Mouse (Mus musculus) c-Kit-negative CD71-positive TER-119-positive erythroid progenitor cells, embryonic 14.5 days (primary cell): ENCODE results near the gene Clrn2.
"Not testable (repeated sequence)": the region's sequence is repeated elsewhere in the genome, so short reads cannot be mapped to it uniquely, and the experiment has no call there.

Experiments
- DNase-seq: peaks from one replicate; pipeline ENCODE4 v3.0.0-alpha.2; 2013; ENCODE audit warnings: low read depth, low spot score

Clrn2 gene

DNA sequence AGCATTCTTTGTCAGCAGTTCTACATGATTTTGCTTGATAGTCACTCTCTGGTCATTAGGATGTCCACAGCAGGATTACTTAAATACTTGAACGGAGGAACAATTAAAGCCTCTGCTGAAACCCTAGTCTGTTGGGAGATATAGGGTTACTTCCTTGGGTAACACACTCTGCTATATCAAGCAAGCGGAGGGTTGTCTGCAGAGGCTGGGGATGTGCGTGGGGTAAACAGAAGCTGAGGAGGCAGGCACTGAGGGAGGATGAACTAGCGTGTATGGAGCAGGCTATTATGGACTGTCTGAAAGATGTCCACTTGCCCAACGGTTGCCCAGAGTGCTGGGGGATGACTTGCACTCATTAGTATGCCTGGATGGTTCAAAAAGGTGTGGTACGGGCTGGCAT lies at the start of gene Clrn2:
Gene Clrn2 (plus strand): TSS at position 301 of the 400 bp plus-strand sequence.
- DNase-seq: no peak

GRCm38 (mm10) chr5:45406129-45406528 lies 47.4 kb upstream of the Clrn2 start:
- no peak for DNase-seq

DNA sequence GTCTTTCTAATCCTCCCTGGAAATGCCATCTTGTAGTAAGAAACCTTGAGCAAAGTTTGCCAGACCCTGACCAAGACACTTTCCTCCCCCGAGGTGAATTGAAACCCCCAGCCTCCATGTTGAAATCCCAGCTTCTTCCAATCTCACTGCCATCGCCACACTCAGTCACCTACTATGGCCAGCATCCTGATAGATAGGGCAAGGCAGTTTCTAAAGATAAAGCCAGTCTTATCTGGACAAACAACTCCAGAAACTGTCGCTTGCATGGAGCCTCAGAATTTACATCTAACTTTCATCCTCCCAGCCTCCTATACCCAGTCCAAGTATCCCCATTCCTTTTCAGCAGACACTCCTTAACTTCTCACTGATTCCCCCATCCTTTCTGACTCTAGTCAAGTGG lies 37.1 kb upstream of the Clrn2 start:
- no peak for DNase-seq

DNA sequence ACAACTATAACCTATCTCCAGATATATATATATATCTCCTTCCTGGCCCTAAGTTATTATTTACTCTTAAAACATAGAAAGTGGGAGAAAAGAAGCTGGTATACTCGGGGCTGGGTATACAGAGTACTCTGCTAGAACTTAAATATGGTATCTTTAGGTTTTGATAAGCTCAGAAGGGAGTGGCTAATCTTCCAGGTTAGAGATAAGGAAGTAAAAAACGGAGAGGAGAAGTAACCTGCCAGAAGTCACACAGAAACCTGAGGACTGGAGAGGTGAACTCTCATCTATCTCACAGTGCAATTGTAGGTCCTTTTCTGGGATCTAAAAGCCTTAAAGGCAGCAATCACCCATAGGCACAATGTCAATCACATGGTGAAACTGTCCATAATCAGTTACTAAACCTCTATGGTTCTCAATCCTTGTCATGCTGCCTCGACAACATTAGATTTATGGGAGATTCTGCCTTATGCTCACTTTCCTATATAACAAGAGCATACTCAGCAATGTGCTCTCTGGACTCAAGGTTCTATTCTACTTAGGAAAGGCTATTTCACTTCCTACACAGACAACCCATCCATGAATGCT lies 35.6 kb upstream of the Clrn2 start:
- no peak for DNase-seq

- DNase-seq: no peak
These were observed 33.5 kb upstream of the Clrn2 start for GRCm38 (mm10) chr5:45419841-45420638.

DNA sequence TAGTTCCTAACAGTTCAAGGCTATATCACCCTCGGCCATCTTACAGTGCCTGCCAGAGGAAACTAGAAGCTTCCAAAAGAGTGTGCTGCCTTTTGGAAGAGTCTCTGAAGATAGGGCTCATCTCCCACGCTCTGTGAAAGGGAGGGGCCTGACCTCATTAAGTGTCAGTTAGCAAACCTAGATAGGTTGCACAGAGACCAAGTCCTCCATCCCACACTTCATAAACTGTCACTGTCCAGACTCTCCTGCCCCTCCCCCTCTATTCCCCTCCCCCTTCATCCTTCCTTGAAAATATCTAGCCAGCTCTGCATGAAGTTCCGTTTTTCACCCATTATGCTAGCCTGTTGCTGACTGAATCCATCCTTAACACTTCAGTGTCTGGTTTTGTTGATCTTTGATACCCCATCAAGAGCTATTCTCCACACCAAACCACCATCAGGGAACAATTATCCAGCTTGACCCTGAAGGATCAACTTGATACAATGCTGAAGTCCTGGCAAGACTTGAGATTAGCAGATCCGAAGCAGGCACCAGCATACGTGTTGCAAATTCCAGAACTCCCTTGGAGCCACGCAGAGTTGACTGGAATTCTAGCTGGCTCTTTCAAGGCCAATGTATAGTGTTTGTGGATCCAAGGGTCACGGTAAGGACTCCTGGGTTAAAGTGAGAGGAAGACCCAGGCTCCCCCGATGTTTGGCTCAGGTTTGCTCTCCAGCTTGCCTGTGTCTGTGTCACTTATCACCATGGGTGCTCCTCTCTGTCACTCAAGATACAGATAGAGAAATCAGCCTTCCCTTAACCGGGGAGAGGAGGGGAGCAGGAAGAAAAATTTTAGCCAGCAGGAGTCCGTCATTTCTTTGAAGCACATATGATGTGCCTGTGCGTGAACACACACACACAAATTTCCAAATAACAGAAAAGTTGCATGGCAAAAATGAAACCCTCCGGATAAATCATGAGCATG lies 31.4 kb upstream of the Clrn2 start:
- no peak for DNase-seq

DNA sequence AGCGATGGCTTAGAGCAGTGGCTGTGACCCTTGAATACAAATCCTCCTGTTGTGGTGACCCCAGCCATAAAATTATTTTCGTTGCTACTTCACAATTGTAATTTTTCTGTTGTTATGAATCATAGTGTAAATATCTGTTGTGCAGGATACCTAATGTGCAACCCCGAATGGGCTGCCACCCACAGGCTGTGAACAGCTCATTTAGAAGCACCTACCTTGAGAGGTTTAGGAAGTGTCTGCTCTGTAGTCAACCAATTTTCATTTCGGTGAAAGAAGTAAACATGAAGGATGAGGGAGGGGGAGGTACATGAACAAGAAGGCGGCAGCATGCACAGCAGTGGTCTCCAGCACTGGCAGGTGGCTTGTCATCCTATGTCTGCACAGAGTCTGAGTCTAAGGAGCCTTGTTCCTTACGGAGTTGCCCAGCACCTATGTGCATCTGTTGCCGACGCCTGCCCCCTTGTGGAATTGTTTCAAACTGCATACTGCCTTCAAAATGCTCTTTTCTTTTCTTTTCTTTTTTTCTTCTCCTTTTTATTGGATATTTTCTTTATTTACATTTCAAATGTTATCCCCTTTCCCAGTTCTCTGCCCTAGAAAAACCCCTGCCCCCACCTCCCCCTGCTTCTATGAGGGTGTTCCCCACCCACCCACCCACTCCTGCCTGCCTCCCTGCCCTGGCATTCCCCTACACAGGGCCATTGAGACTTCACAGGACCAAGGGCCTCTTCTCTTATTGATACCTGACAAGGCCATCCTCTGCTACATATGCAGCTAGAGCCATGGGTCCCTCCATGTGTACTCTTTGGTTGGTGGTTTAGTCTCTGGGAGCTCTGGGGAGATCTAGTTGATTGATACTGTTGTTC lies 29.3 kb upstream of the Clrn2 start:
- no peak for DNase-seq

DNA sequence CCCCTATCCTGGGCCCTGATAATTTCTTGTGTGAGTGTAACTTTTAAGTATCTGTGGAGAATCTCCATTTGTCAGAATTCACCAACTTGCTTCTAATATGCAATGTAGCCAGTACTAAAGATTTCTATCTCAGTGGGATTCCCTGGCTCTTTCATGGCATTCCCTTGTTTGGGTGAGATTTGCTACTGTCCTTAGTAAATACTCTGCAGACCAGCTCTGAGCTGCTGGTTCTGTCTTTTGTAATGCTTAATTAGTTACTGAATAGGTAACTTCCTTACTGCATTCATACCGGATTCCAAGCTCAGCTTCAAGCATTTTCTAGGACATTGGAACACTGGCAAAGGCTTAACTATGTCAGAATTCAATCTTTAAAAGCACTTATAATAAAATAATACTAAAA lies 27.8 kb upstream of the Clrn2 start:
- DNase-seq: not testable (repeated sequence)

- no peak for DNase-seq
These were observed 27.0 kb upstream of the Clrn2 start for GRCm38 (mm10) chr5:45426416-45427034.

- DNase-seq: no peak
These were observed 25.7 kb upstream of the Clrn2 start for GRCm38 (mm10) chr5:45427891-45428290.

DNA sequence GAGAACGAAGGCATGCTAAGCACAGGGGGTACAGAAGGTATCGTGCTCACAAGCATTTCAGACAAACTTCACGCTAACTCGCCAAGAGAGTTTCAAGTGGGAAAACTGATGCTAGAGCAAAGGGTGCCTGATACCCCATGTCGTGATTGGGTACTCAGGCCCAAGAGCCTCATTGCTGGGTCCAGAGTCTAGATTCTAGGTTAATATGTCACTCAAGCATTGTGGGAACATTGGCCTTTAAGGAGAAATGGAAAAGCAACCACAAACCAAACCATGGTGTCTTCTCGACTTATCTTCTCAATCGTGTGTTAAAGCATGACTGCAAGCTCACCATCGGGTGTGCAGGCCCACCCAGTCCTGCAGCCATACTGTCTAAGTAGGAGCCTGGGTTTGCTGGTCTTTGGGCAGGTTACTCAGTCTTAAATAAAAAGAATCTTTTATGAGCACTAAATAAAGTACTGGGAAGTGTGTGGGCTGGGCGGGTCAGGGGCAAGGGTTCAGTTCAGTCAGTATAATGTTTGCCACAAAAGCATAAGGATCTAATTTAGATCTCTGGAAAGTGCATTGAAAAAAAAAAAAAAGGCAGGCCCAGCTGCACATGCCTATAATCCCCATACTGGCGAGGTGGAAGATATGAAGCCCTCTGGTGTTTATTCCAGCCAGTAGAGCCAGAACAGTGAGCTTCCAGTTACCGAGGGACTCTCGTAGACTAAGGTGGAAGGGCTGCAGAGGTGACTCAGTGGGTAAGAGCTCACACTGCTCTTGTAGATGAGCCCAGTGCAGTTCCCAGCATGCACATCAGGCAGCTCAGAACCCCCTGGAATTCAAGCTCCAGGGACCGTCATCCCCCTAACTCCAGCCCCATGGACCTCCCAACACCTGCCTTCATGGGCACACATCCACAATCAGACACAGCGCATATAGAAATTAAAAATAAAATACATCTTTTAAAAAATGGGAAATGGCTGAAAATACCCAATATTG lies 17.3 kb upstream of the Clrn2 start:
- DNase-seq: no peak

DNA sequence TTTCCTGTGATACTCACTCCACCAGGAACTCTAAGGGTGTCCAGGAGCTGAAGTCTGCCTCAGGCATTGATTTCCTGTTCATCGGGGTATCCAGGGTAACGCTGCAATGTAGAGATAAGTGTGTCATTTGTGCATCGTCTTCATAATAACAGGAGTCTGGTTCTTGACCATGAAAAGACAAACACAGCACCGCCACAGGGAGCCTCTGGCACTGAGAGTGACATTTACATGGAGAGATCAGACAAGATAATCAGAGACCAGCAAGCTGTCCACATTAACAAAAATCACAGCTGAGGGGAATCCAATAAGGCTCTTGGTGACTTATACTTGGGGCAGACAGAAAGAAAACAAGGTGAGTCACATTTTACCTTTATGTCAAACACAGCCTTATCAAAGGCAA lies 15.7 kb upstream of the Clrn2 start:
- no peak for DNase-seq

DNA sequence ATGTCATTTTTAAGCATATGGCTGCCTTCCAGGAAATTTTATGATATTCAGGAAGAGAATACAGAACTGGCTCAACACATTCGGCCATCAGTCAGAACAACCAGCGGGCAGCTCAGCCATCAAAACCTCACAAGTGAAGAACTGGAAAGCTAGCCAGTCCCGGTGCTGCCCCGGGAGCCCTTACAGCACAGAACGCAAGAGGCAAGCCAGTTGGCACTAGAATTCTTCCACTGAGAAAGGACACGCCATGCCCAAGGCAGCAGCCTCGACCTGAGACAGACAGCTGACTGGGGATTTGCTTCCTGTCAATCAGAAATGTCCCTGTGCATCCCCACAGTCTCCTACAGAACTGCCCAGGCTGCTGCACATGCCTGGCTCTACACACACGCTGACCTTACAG lies 15.2 kb upstream of the Clrn2 start:
- DNase-seq: no peak

DNA sequence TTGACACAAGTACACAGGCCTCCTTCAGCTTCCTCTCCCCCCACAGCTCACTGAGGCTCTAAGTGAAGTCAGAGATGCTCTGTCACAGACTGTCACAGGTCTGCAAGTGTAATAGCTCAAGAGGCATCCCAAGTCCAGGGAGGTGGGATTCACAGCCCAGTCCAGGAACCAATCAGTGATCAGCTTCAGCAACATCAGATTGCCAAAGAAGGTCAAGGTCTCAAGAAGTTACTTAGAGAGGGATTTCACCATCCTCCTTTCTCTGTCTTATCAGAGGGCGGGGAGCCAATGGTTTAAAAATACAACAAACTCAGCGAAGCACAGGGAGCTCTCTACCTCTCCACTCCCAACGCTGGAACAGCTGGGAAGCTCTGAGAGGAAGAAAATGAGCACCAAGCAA lies 12.4 kb upstream of the Clrn2 start:
- no peak for DNase-seq

DNA sequence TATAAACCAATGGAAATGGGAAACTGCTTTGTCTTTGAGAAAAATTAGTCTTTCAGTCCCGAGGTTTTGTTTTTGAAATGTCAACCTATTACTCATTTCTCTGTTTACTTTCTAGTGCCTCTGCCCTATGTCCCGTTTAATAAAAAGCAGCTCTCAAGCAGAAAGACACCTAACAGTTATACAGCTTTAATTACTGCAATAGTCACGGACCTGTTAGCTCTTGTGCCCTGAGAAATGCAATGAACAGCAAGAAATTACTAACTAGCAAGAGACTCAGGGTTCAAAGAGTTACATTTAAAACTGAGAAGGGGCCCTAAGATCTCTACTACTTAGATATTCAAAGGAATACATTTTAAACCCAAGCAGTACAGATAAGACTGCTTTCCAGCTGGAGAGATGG lies 11.8 kb upstream of the Clrn2 start:
- DNase-seq: no peak

DNA sequence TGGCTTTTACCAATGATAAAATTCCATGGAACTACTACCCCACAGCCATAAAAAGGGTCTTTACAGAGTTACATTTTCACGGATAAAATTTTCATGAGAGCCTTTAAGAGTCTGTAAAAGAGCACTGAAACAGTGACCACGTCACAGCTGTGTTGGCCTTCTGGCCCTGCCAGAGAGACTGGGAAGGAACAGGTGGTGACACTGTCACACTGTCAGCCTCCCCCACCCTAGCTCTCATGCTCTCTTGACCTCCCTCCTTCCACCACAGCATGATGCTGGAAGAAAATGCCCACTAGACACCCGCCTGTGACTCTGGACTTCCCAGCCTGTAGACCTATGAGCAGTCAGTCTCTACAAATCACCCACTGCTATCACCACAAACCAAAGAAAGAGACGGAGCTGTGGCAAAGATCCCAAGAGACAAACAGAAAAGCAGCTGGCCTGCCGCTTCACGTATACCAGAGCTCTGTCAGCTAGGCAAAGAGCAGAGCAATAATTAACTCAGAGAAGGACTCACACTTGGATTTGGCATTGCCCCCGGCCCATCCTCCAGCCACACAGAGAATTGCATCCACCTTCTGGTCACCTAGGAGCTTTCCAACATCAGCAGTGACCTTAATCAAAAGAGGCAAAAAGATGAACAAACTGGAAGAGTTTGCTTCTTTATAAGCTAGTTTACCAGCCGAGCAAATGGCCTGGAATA lies 9.3 kb upstream of the Clrn2 start:
- DNase-seq: no peak

DNA sequence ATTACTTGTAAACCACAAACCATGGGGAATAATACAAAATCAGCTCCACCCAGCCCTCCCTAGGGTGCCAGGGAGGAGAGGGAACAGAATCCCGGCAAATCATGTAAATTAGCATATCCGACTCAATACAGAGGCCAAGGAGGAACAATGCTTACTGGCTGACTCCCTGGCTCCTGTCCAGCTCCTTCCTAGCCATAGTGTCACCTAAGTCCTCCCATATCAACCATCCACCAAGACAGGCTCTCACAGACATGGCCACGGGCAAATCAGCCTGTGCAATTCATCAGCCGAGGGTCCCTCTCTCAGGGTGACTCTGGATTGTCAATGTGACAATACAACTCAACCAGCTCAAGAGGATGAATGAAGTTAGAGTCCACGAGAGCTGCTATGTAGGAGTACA lies 4.9 kb upstream of the Clrn2 start:
- DNase-seq: no peak

DNA sequence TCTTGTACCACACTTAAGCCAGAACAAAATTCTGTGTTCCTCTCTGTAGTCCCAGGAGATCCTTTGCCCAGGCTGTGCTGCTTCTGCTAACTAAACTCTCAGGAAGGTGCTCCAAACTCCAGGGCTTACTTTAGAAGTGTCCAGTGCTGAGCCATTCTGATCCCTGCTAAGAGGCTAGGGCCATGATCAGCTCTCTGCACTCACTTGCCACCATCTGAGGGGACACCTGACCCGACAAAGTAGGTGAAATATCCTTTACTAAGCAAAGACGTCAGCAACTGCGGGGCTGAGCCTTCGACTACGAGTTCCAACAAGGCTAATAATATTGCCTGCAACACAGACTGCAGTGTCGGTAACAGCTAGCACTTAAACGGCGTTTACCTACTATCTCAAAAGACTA lies 4.3 kb upstream of the Clrn2 start:
- DNase-seq: no peak
